In genomic region chr8:83876838-83877223, GRCm38 (mm10) we compare ENCODE assay signal across 8 mouse cellular contexts. TPM values are rescaled to one million over a fixed set of nuclear protein-coding genes. Genes with fewer than 3 reads are reported as not detected.
DNase-seq lines count a peak whose midpoint lies in the region; ATAC-seq and TF ChIP-seq lines count a peak whose summit lies in the region.

No protein-coding gene starts in this region.

- 3% methylated on average over 10 of the region's 10 CpGs for WGBS in embryonic facial prominence, embryonic 10.5 days
- WGBS in liver, postnatal 0 days (ENCODE audit: insufficient replicate concordance), result 10% methylated on average over 10 of the region's 10 CpGs

- ATAC-seq in liver, postnatal 0 days, result no peak
- ATAC-seq in neutrophil, adult 5-6 weeks (ENCODE audit: extremely low read depth, insufficient number of reproducible peaks, low FRiP score, poor library complexity, severe bottlenecking), result 0 out of 2 replicates have a peak, but pooled peaks have one; percentile 16

- no peak overlapping the region for H3K9ac ChIP-seq in liver, postnatal 0 days (replicated peaks)

- intact Hi-C loops in heart, postnatal 14 days (cut with DNase I), result no loop called here

- TF ChIP-seq EP300 in liver, postnatal 0 days (IDR thresholded peaks at IDR 0.05; ENCODE audit: low read depth), result no peak

- H3K9me3 ChIP-seq in embryonic facial prominence, embryonic 10.5 days, result 0 out of 2 replicates have a peak, but pooled peaks cover 2% of the 10 kb centered on the region
- H3K9me3 ChIP-seq in liver, postnatal 0 days (ENCODE audit: low read length), result no peaks in the 10 kb centered on the region

- peak overlapping the region; percentile 77 for H3K4me3 ChIP-seq in embryonic facial prominence, embryonic 10.5 days
- H3K4me3 ChIP-seq in liver, postnatal 0 days (ENCODE audit: low read depth, low read length), result no peak overlapping the region

- peak; percentile 32 for TF ChIP-seq CTCF in liver, postnatal 0 days (IDR thresholded peaks at IDR 0.05; ENCODE audit: low read depth)

- no peak overlapping the region; the same call in 1 of the 2 replicates for H3K27ac ChIP-seq in embryonic facial prominence, embryonic 10.5 days (replicated peaks)
- H3K27ac ChIP-seq in liver, postnatal 0 days (ENCODE audit: low read depth), result no peak overlapping the region

- peaks cover 27% of the 10 kb centered on the region for H3K4me1 ChIP-seq in embryonic facial prominence, embryonic 10.5 days
- H3K4me1 ChIP-seq in liver, postnatal 0 days (ENCODE audit: insufficient read depth), result peaks cover 14% of the 10 kb centered on the region

- DNase-seq in kidney, postnatal 4 days, result peak; percentile 67 to 71
- DNase-seq in kidney, adult 11 months, result no peak
- DNase-seq in embryonic facial prominence, embryonic 10.5 days (ENCODE audit: low spot score), result peak; percentile 55
- DNase-seq in heart, postnatal 14 days, result peak; percentile 26 to 36
- DNase-seq in liver, postnatal 0 days, result no peak
- no peak for DNase-seq in gastrocnemius, postnatal 4 days (ENCODE audit: low spot score in 2 of 2)
- no peak for DNase-seq in layer of hippocampus, postnatal 25 days (ENCODE audit: extremely low spot score in 1 of 2, low spot score in 1 of 2)

- peaks cover 52% of the 10 kb centered on the region for H3K27me3 ChIP-seq in embryonic facial prominence, embryonic 10.5 days (replicated peaks; ENCODE audit: low read depth, poor library complexity, severe bottlenecking)
- H3K27me3 ChIP-seq in liver, postnatal 0 days (ENCODE audit: insufficient read depth, low read length), result peaks cover 35% of the 10 kb centered on the region

- H3K4me2 ChIP-seq in liver, postnatal 0 days (ENCODE audit: low read depth, low read length), result no peak overlapping the region

- H3K36me3 ChIP-seq in embryonic facial prominence, embryonic 10.5 days (replicated peaks), result no peaks in the 10 kb centered on the region
- H3K36me3 ChIP-seq in liver, postnatal 0 days (replicated peaks; ENCODE audit: insufficient read depth, low read length), result no peaks in the 10 kb centered on the region

RNA-seq across cellular contexts. Expression of gene Adgrl1, which starts 23.1 kb away (rescaled TPM):
- 12.4 and 13.9 TPM in 2 replicates for polyA plus RNA-seq in embryonic facial prominence, embryonic 10.5 days (2016; fragmentation: Nextera tagmentation; extraction: Ambion mirVana)
- 10 to 100 TPM; 21.1 to 21.6 TPM for total RNA-seq in heart, postnatal 14 days (2021)
- polyA plus RNA-seq in liver, postnatal 0 days (2015; fragmentation: Nextera tagmentation; extraction: Ambion mirVana), result 0.96 and 1.5 TPM in 2 replicates
- 2.8 and 5.5 TPM in 2 replicates for total RNA-seq in neutrophil, adult 5-6 weeks (2017)
- total RNA-seq in gastrocnemius, postnatal 4 days (2021), result 10 to 100 TPM; 33.6 to 37.6 TPM
- 100 to 1,000 TPM; 315 to 348 TPM for total RNA-seq in layer of hippocampus, postnatal 25 days (2021)

Comparison
In these comparisons a context has a peak if more than half of its experiments do, and no peak if none do; other contexts are left out.
1. DNase-seq: peak in kidney, postnatal 4 days (2 of 2), embryonic facial prominence, embryonic 10.5 days (single experiment) and heart, postnatal 14 days (2 of 2); none in kidney, adult 11 months (single experiment), liver, postnatal 0 days (single experiment), gastrocnemius, postnatal 4 days (0 of 2) and layer of hippocampus, postnatal 25 days (0 of 2).
2. RNA of gene Adgrl1, which starts 23.1 kb away (total RNA-seq): 315 to 348 TPM in layer of hippocampus, postnatal 25 days; 33.6 to 37.6 TPM in gastrocnemius, postnatal 4 days, 21.1 to 21.6 TPM in heart, postnatal 14 days and 2.8 to 5.5 TPM in neutrophil, adult 5-6 weeks; every median in the first group is over 4 times any median in the second.